Mouse (Mus musculus) subcutaneous adipose tissue, adult 2 months (tissue): Measurements from ENCODE around the gene Gckr. TPM values are rescaled to one million over a fixed set of nuclear protein-coding genes. Genes with fewer than 3 reads are reported as not detected.

Source experiments
- polyA plus RNA-seq: library from polyadenylated mRNA; depleted of rRNA; stranded (reverse); fragments of >200 nt; gene quantifications from 2 replicates; pipeline ENCODE4 v1.2.3, GENCODE M21; 2012; ENCODE audit warnings: low replicate concordance; rRNA removed

Gene Gckr
- 0.21 and 0.28 TPM in 2 replicates for polyA plus RNA-seq

GRCm38 (mm10) chr5:31297047-31297757 is at the start of gene Gckr:
Gckr (plus strand) TSS chr5:31297443.

GRCm38 (mm10) chr5:31251541-31252101 is 45.6 kb upstream of the Gckr start, which contains the start of gene Krtcap3:
Krtcap3 (plus strand) TSS chr5:31251691.

GRCm38 (mm10) chr5:31290521-31291360 is 6.5 kb upstream of the Gckr start, which contains the start of gene Ift172:
Ift172 (minus strand) TSS chr5:31291116.

GRCm38 (mm10) chr5:31295606-31296141 is 1.6 kb upstream of the Gckr start, which contains the start of gene Fndc4:
Fndc4 (minus strand) TSS chr5:31296080.

Other genes starting within 250 kb of the Gckr start
- gene Atraid, start 249.1 kb upstream of the Gckr start, polyA plus RNA-seq: 209 and 273 TPM in 2 replicates
- 40.4 and 53.2 TPM in 2 replicates for gene Slc5a6, start 248.5 kb upstream of the Gckr start, polyA plus RNA-seq
- 21.5 and 75.0 TPM in 2 replicates for gene Cad, start 242.7 kb upstream of the Gckr start, polyA plus RNA-seq
- not detected in 2 replicates for gene Dnajc5g, start 191.2 kb upstream of the Gckr start, polyA plus RNA-seq
- gene Slc30a3, start 189.2 kb upstream of the Gckr start, polyA plus RNA-seq: 0.12 TPM in 1 of 2 replicates, not detected in the other
- not detected in 2 replicates for gene Trim54, start 180.7 kb upstream of the Gckr start, polyA plus RNA-seq
- not detected in 2 replicates for gene Ucn, start 158.6 kb upstream of the Gckr start, polyA plus RNA-seq
- gene Mpv17, start 143.2 kb upstream of the Gckr start, polyA plus RNA-seq: 163 and 250 TPM in 2 replicates
- 4.4 and 5.4 TPM in 2 replicates for gene Gm29609, start 117.5 kb upstream of the Gckr start, polyA plus RNA-seq
- gene Gtf3c2, start 117.3 kb upstream of the Gckr start, polyA plus RNA-seq: 57.4 and 85.2 TPM in 2 replicates
- gene Snx17, start 104.2 kb upstream of the Gckr start, polyA plus RNA-seq: 108 and 112 TPM in 2 replicates
- 39.2 and 59.8 TPM in 2 replicates for gene Eif2b4, start 104.0 kb upstream of the Gckr start, polyA plus RNA-seq
- gene Zfp513, start 95.1 kb upstream of the Gckr start, polyA plus RNA-seq: 34.3 and 47.6 TPM in 2 replicates
- 30.0 and 90.9 TPM in 2 replicates for gene Ppm1g, start 76.8 kb upstream of the Gckr start, polyA plus RNA-seq
- gene Nrbp1, start 56.6 kb upstream of the Gckr start, polyA plus RNA-seq: 140 and 206 TPM in 2 replicates
- 0.27 and 0.57 TPM in 2 replicates for gene Gm9970, start 56.2 kb upstream of the Gckr start, polyA plus RNA-seq
- 9.7 and 58.7 TPM in 2 replicates for gene Krtcap3, start 45.8 kb upstream of the Gckr start, polyA plus RNA-seq
- gene Ift172, start 6.3 kb upstream of the Gckr start, polyA plus RNA-seq: 40.7 and 63.3 TPM in 2 replicates
- gene Fndc4, start 1.4 kb upstream of the Gckr start, polyA plus RNA-seq: 7.7 and 46.5 TPM in 2 replicates
- 12.3 and 19.9 TPM in 2 replicates for gene Zfp512, start 155.0 kb downstream of the Gckr start, polyA plus RNA-seq
- gene 4930548H24Rik, start 188.3 kb downstream of the Gckr start, polyA plus RNA-seq: 0.09 TPM in 1 of 2 replicates, not detected in the other
- gene Gpn1, start 197.3 kb downstream of the Gckr start, polyA plus RNA-seq: 13.5 and 22.9 TPM in 2 replicates
- gene Slc4a1ap, start 229.6 kb downstream of the Gckr start, polyA plus RNA-seq: 13.4 and 18.6 TPM in 2 replicates
- 17.4 and 20.7 TPM in 2 replicates for gene Supt7l, start 230.4 kb downstream of the Gckr start, polyA plus RNA-seq